Mouse (Mus musculus): ENCODE data around the gene Hivep1.

Gene Hivep1

DNA sequence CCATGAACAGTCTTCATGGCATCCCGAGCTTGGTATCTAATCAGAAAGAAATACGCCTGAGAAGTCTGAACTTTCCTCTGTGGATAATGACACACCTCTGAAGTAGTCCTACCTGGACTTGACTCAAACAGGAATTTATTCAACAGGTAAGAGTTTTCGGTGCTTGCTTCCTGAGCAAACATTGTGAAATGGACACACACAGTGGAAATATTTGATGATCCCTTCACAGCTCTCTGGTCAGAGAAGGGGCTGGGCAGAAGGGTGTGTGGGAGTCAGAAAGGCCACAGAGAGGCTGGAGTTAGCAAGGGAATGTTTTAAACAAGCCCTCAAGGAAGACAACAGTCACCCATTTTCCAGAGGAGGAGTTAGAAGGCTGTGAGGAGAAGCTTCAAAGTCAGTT is 186.7 kb downstream of the Hivep1 start:
- DNase-seq: peak in 1 of 2 experiments; percentile 43

DNA sequence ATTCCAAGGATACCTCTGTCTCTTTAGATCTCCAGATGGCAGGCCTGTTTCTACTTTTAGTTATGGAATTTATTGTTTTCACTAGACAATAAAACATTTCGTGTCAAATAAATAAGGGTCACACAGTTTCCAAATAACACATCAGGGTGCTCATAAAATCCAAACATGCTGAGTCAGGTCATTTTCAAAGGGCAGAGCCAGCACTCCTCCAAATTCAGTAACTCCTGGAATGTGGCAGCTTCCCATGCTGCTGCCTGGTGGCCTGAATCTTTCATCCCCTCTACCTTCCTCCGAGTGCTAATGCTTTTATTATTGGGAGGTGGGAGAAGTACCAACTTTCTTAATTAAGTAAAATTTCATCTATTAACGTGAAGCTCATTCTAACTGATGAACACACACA is 190.3 kb downstream of the Hivep1 start:
- DNase-seq: no peak
